Mouse (Mus musculus): Measurements from ENCODE around the gene Haao. TPM values are rescaled to one million over a fixed set of nuclear protein-coding genes. Genes with fewer than 3 reads are reported as not detected.

Haao gene
- polyA plus RNA-seq, 1 experiment from 2014 or later, result 0.91 TPM

DNA sequence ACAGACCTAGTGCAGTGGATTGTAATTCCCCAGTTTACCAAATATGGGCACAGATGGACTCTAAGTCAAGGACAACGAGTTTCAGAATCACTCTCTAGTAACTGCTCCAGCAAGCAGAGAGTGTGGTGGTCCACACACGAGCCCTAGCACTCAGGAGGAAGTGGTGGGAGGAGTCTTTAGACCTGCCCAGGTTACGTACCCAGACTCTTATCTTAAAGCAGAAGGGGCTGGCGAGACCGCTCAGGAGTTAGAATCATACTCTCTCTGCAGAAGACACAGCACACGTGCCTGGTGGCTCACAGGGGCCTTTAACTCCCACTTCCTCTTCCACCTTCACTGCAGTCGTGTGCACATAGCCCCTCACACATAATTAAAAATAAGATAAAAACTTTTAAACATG is 40.4 kb downstream of the Haao start:
- no peak for ATAC-seq (ENCODE audit: insufficient number of reproducible peaks, low FRiP score, low TSS enrichment, low read depth)
- WGBS, result 73% methylated on average over 7 of the region's 7 CpGs
- Histone ChIP-seq H3K9ac (ENCODE audit: low read length) (no peak overlapping the region), H3K36me3 (ENCODE audit: control insufficient read depth, insufficient read depth, low read length) (peaks cover 6% of the 10 kb centered on the region; the same call in 1 of the 2 replicates), H3K4me3 (ENCODE audit: low read depth, low read length) (no peak overlapping the region), H3K9me3 (ENCODE audit: control insufficient read depth, low read length) (no peaks in the 10 kb centered on the region), H3K4me1 (ENCODE audit: control insufficient read depth, insufficient read depth, low read length) (no peaks in the 10 kb centered on the region), H3K27me3 (ENCODE audit: control insufficient read depth, insufficient read depth, low read length) (no peaks in the 10 kb centered on the region), H3K4me2 (ENCODE audit: low read depth, severe bottlenecking) (no peak overlapping the region), H3K27ac (replicated peaks; ENCODE audit: low read depth, low read length) (no peak overlapping the region)
- DNase-seq (ENCODE audit: low spot score), result no peak

DNA sequence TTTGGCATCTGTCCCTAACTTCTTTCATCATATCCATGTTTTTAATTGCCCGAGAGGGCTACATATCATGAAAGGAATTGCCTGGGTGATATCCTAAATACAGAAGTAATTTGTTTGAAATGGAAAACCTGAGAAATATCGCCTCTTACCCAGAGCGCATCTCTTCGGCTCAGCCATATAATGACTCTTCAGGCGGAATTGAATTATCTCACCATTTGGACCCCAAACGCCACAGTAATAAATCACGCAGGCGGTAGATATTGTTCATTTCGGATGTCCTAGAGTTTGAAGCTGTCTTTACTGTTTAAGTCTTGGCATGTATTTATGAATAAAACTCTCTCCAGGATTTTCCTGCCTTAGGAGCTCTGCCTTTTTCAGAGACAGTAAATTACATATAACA is 42.7 kb downstream of the Haao start:
- Histone ChIP-seq H3K36me3 (ENCODE audit: control insufficient read depth, insufficient read depth, low read length) (peaks cover 4% of the 10 kb centered on the region; the same call in 1 of the 2 replicates), H3K9ac (ENCODE audit: low read length) (no peak overlapping the region), H3K4me1 (ENCODE audit: control insufficient read depth, insufficient read depth, low read length) (no peaks in the 10 kb centered on the region), H3K27me3 (ENCODE audit: control insufficient read depth, insufficient read depth, low read length) (no peaks in the 10 kb centered on the region), H3K4me2 (ENCODE audit: low read depth, severe bottlenecking) (no peak overlapping the region), H3K9me3 (ENCODE audit: control insufficient read depth, low read length) (no peaks in the 10 kb centered on the region), H3K27ac (replicated peaks; ENCODE audit: low read depth, low read length) (no peak overlapping the region), H3K4me3 (ENCODE audit: low read depth, low read length) (no peak overlapping the region)
- no peak for ATAC-seq (ENCODE audit: insufficient number of reproducible peaks, low FRiP score, low TSS enrichment, low read depth)
- 93% methylated on average over 9 of the region's 9 CpGs for WGBS
- no peak for DNase-seq (ENCODE audit: low spot score)

DNA sequence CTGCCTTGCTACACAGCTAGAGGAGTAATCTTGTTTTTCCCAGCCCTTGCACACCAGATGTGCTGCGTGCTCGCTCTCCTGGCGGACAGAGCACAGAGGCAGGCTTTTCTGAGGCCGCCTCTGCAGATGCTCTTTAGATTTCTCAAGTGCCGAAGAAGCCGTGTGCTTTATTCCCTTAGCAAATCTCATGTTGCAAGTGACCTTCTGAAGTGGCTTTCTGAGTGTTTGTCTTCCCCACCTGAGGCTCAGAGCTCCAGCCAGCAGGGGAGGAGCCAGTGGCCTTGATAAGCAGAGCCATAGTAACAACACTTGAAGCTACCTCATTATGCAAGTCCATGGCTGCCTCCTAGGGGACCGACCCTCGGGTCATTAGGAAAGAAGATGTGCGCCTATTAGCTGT is 43.8 kb downstream of the Haao start:
- DNase-seq (ENCODE audit: low spot score) (no peak), ATAC-seq (ENCODE audit: insufficient number of reproducible peaks, low FRiP score, low TSS enrichment, low read depth) (no peak)
- Histone ChIP-seq H3K4me2 (ENCODE audit: low read depth, severe bottlenecking) (no peak overlapping the region), H3K27ac (replicated peaks; ENCODE audit: low read depth, low read length) (no peak overlapping the region), H3K36me3 (ENCODE audit: control insufficient read depth, insufficient read depth, low read length) (peaks cover 4% of the 10 kb centered on the region; the same call in 1 of the 2 replicates), H3K4me1 (ENCODE audit: control insufficient read depth, insufficient read depth, low read length) (no peaks in the 10 kb centered on the region), H3K4me3 (ENCODE audit: low read depth, low read length) (no peak overlapping the region), H3K9me3 (ENCODE audit: control insufficient read depth, low read length) (no peaks in the 10 kb centered on the region), H3K27me3 (ENCODE audit: control insufficient read depth, insufficient read depth, low read length) (no peaks in the 10 kb centered on the region), H3K9ac (ENCODE audit: low read length) (no peak overlapping the region)
- WGBS, result 84% methylated on average over 9 of the region's 9 CpGs

DNA sequence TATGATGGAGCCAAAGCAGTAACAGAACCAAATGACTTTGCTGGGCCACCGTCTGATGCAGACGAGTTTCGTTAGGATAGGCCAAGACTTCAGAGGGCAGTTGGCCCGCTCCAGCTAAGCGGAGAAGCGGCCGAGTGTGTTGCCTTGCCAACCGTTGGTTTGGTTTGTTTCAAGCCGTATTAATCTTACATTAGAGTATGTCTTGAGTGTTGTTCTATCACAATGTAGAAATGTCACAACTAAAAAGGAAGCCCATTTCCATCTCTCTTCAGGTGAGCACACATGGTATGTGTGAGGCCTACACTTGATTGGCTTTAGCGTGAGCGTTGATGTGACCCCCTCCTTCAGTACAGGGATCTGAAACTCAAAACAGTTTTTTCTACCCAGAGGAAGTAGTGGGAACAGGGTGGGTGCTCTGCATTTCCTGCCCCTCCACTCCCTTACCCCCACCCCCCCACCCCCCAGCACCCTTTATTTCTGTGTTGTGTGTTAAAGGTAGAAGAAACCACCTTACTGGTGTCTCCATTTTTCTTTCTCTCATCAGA is 48.2 kb downstream of the Haao start:
- no peak overlapping the region for H3K4me2 ChIP-seq (ENCODE audit: low read depth, severe bottlenecking)
- H3K36me3 ChIP-seq (ENCODE audit: control insufficient read depth, insufficient read depth, low read length), result peaks cover 2% of the 10 kb centered on the region; the same call in 1 of the 2 replicates
- DNase-seq (ENCODE audit: low spot score) (no peak), ATAC-seq (ENCODE audit: insufficient number of reproducible peaks, low FRiP score, low TSS enrichment, low read depth) (no peak)
- no peak overlapping the region for H3K4me3 ChIP-seq (ENCODE audit: low read depth, low read length)
- H3K9ac ChIP-seq (ENCODE audit: low read length), result no peak overlapping the region
- H3K4me1 ChIP-seq (ENCODE audit: control insufficient read depth, insufficient read depth, low read length), result no peaks in the 10 kb centered on the region
- H3K27ac ChIP-seq (replicated peaks; ENCODE audit: low read depth, low read length), result no peak overlapping the region
- no peaks in the 10 kb centered on the region for H3K27me3 ChIP-seq (ENCODE audit: control insufficient read depth, insufficient read depth, low read length)
- WGBS, result 92% methylated on average over 11 of the region's 11 CpGs
- H3K9me3 ChIP-seq (ENCODE audit: control insufficient read depth, low read length), result no peaks in the 10 kb centered on the region

DNA sequence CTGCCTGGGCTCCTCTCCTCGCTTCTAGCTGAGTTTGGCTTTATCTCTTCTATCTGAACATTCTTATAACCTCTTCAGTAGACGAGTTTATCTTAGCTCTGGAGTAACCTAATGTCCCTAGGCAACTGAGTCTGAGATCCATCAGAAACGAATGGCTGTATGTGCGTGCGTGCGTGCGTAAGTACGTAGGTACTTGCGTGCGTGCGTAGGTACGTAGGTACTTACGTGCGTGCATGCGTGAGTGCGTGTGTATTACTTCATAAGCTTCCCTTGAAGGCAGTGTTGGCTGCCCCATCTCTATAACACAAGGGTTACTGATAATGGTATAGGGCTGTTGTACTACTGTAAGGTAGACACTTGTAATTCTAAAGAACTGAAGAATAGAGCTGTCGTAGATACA is 52.6 kb downstream of the Haao start:
- DNase-seq (ENCODE audit: low spot score) (no peak), ATAC-seq (ENCODE audit: insufficient number of reproducible peaks, low FRiP score, low TSS enrichment, low read depth) (no peak)
- Histone ChIP-seq H3K9ac (ENCODE audit: low read length) (no peak overlapping the region), H3K4me1 (ENCODE audit: control insufficient read depth, insufficient read depth, low read length) (no peaks in the 10 kb centered on the region; the same call in 1 of the 2 replicates), H3K27ac (replicated peaks; ENCODE audit: low read depth, low read length) (no peak overlapping the region), H3K27me3 (ENCODE audit: control insufficient read depth, insufficient read depth, low read length) (no peaks in the 10 kb centered on the region), H3K4me2 (ENCODE audit: low read depth, severe bottlenecking) (no peak overlapping the region), H3K36me3 (ENCODE audit: control insufficient read depth, insufficient read depth, low read length) (no peaks in the 10 kb centered on the region; the same call in 1 of the 2 replicates), H3K9me3 (ENCODE audit: control insufficient read depth, low read length) (no peaks in the 10 kb centered on the region), H3K4me3 (ENCODE audit: low read depth, low read length) (no peak overlapping the region)
- WGBS, result 97% methylated on average over 17 of the region's 17 CpGs

DNA sequence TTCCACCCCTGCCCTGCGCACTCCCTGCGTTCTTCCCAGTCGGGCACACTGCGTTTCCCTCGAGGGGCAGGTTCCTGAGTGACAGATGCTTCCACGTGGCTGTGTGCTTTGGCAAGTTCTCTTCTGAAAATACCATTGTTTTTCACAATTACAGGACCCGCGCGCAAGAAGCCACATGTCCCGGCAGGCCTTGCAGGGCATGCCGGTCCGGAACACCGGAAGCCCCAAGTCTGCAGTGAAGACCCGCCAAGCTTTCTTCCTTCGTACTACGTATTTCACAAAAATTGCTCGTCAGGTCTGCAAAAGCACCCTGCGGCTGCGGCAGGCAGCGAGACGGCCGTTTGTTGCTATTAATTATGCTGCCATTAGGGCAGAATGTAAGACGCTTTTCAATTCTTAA is 55.4 kb downstream of the Haao start:
- H3K4me1 ChIP-seq (ENCODE audit: control insufficient read depth, insufficient read depth, low read length), result no peaks in the 10 kb centered on the region; the same call in 1 of the 2 replicates
- no peak overlapping the region for H3K4me2 ChIP-seq (ENCODE audit: low read depth, severe bottlenecking)
- no peak overlapping the region for H3K27ac ChIP-seq (replicated peaks; ENCODE audit: low read depth, low read length)
- no peak overlapping the region for H3K4me3 ChIP-seq (ENCODE audit: low read depth, low read length)
- no peak overlapping the region for H3K9ac ChIP-seq (ENCODE audit: low read length)
- H3K27me3 ChIP-seq (ENCODE audit: control insufficient read depth, insufficient read depth, low read length), result no peaks in the 10 kb centered on the region
- H3K36me3 ChIP-seq (ENCODE audit: control insufficient read depth, insufficient read depth, low read length), result peaks cover 2% of the 10 kb centered on the region
- H3K9me3 ChIP-seq (ENCODE audit: control insufficient read depth, low read length), result no peaks in the 10 kb centered on the region
- WGBS, result 64% methylated on average over 23 of the region's 23 CpGs
- DNase-seq (ENCODE audit: low spot score) (no peak), ATAC-seq (ENCODE audit: insufficient number of reproducible peaks, low FRiP score, low TSS enrichment, low read depth) (no peak)

DNA sequence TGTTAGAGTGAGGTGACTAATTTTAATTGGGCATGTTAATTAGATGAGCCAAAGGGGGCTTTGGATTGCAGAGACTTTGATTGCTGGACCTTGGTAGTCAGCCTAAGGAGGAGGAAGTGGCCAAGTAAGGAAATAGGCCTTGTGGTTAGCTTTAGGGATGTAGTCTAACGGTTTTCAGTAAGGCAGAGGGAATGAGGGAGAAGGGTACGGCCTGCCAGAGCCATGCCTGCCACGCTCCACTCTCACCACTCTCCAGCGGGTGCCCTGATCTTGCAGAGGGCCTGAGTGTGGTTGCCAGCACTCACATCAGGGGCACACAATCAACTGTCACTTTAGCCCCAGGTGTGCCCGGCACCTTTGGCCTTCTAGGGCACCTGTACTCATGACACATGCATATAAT is 57.6 kb downstream of the Haao start:
- Histone ChIP-seq H3K27ac (replicated peaks; ENCODE audit: low read depth, low read length) (no peak overlapping the region), H3K4me1 (ENCODE audit: control insufficient read depth, insufficient read depth, low read length) (no peaks in the 10 kb centered on the region; the same call in 1 of the 2 replicates), H3K27me3 (ENCODE audit: control insufficient read depth, insufficient read depth, low read length) (no peaks in the 10 kb centered on the region), H3K9ac (ENCODE audit: low read length) (no peak overlapping the region), H3K9me3 (ENCODE audit: control insufficient read depth, low read length) (no peaks in the 10 kb centered on the region), H3K4me3 (ENCODE audit: low read depth, low read length) (no peak overlapping the region), H3K4me2 (ENCODE audit: low read depth, severe bottlenecking) (no peak overlapping the region), H3K36me3 (ENCODE audit: control insufficient read depth, insufficient read depth, low read length) (peaks cover 4% of the 10 kb centered on the region)
- WGBS, result 87% methylated on average over 5 of the region's 5 CpGs
- ATAC-seq (ENCODE audit: insufficient number of reproducible peaks, low FRiP score, low TSS enrichment, low read depth), result no peak
- DNase-seq (ENCODE audit: low spot score), result no peak

DNA sequence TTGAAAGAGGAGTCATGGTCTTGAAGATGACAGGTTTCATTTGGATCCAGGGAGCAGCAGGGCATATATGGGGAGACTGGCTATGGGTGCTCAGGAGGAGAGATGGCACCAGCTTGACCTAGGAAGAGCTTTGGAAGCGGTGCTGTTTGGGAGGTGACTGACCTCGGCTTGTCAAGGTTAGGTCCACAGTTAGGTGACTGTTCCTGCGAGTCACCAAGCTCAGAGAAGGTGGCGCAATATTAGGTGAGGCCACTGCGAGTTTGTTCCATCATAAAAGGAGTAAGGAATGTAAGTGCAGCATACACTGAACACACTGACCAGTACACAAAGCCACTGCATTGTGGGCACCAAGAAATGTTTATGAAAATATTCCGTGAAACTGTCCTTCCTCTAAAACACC is 61.3 kb downstream of the Haao start:
- Histone ChIP-seq H3K4me3 (ENCODE audit: low read depth, low read length) (no peak overlapping the region), H3K4me1 (ENCODE audit: control insufficient read depth, insufficient read depth, low read length) (no peaks in the 10 kb centered on the region), H3K36me3 (ENCODE audit: control insufficient read depth, insufficient read depth, low read length) (peaks cover 4% of the 10 kb centered on the region), H3K4me2 (ENCODE audit: low read depth, severe bottlenecking) (no peak overlapping the region), H3K27me3 (ENCODE audit: control insufficient read depth, insufficient read depth, low read length) (no peaks in the 10 kb centered on the region), H3K27ac (replicated peaks; ENCODE audit: low read depth, low read length) (no peak overlapping the region), H3K9ac (ENCODE audit: low read length) (no peak overlapping the region), H3K9me3 (ENCODE audit: control insufficient read depth, low read length) (no peaks in the 10 kb centered on the region)
- ATAC-seq (ENCODE audit: insufficient number of reproducible peaks, low FRiP score, low TSS enrichment, low read depth), result no peak
- DNase-seq (ENCODE audit: low spot score), result no peak
- 97% methylated on average over 6 of the region's 6 CpGs for WGBS

DNA sequence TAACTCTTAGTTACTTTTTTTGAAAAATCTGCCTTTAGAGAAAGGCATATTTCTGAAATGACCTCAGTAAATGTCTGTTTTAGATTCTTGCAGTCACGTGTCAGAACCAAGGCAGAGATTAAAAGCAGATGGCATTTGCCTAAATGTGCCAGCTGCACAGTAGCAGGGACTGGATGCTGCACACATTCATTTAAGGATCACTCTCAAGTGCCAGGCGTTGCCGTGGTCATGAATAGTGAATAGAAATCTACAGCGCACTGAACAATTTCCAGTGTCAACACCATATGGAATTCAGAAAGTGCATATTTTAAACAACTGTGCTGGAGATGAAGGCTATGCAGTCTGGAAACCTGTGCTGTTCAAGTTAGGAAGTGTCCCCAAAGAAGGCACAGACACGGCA is 65.0 kb downstream of the Haao start:
- no peak overlapping the region for H3K27ac ChIP-seq (replicated peaks; ENCODE audit: low read depth, low read length)
- no peaks in the 10 kb centered on the region for H3K9me3 ChIP-seq (ENCODE audit: control insufficient read depth, low read length)
- H3K4me2 ChIP-seq (ENCODE audit: low read depth, severe bottlenecking), result no peak overlapping the region
- H3K4me1 ChIP-seq (ENCODE audit: control insufficient read depth, insufficient read depth, low read length), result no peaks in the 10 kb centered on the region
- no peak overlapping the region for H3K9ac ChIP-seq (ENCODE audit: low read length)
- H3K4me3 ChIP-seq (ENCODE audit: low read depth, low read length), result no peak overlapping the region
- DNase-seq (ENCODE audit: low spot score), result peak; percentile 29
- H3K27me3 ChIP-seq (ENCODE audit: control insufficient read depth, insufficient read depth, low read length), result no peaks in the 10 kb centered on the region
- WGBS, result 56% methylated on average over 5 of the region's 5 CpGs
- ATAC-seq (ENCODE audit: insufficient number of reproducible peaks, low FRiP score, low TSS enrichment, low read depth), result no peak
- peaks cover 2% of the 10 kb centered on the region; the same call in 1 of the 2 replicates for H3K36me3 ChIP-seq (ENCODE audit: control insufficient read depth, insufficient read depth, low read length)
